Mouse (Mus musculus) E14TG2a.4 (cell line): ENCODE measurements around the gene Kif1bp.

ENCODE experiments used
- H3K27me3 ChIP-seq: 2 replicates; pipeline ENCODE4 v1.6.1; 2014; ENCODE audit warnings: low read length, control low read depth; ENCODE audit not compliant: insufficient read depth
- H3K36me3 ChIP-seq: 2 replicates; pipeline ENCODE4 v1.6.1; 2014; ENCODE audit warnings: low read length, control low read depth; ENCODE audit not compliant: insufficient read depth
- H3K4me1 ChIP-seq: replicated peaks from 2 replicates; pipeline ENCODE4 v1.6.1; 2014; ENCODE audit warnings: low read depth, low read length, control low read depth
- H3K4me3 ChIP-seq: replicated peaks from 2 replicates; pipeline ENCODE4 v1.5.1; 2014; ENCODE audit warnings: mild to moderate bottlenecking, low read length
- H3K9me3 ChIP-seq: 2 replicates; pipeline ENCODE4 v1.6.1; 2014; ENCODE audit warnings: low read length, control low read depth
- CTCF ChIP-seq: conservative IDR thresholded peaks from 2 replicates; pipeline ENCODE4 v1.5.1; 2014; ENCODE audit warnings: low read length
- NANOG ChIP-seq: IDR thresholded peaks from 2 replicates; pipeline ENCODE4 v1.6.1; 2014; ENCODE audit warnings: borderline replicate concordance, low read length, mixed read lengths
- POU5F1 ChIP-seq: IDR thresholded peaks from 2 replicates; pipeline ENCODE4 v1.6.1; 2014; ENCODE audit warnings: low read length, borderline replicate concordance

Kif1bp gene

DNA sequence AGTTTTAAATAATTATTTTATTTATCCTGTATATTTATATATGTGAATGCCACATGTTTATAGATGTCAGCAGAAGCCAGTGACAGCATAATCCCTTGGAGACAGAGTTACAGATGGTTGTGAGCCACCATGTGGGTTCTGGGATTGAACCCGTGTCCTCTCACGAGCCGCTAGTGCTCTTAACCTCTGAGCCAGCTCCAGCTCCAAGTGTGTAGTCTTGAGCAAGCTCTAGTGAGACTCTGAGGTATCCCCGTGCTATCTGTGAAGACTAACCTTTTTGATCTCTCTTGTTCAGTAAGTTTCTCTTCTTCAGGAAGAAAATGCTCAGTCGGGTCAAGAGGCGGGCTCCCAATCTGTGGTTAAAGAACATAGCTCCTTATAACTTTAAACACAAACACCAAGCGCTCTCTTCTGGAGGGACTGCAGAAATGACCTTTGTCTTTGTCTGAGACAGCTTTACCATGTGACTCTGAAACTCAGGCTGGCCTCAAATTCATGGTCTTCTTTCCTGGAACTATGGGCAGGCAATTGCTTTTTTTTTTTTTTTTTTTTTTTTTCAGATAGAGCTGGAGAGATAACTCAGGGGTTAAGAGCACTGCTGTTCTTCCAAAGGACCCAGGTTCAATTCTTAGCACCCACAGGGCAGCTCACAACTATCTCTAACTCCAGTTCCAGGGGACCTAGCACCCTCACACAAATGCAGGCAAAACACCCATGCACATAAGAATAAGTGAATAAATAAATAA is 8.0 kb downstream of the Kif1bp start:
- TF ChIP-seq NANOG = no peak
- no peak for TF ChIP-seq CTCF
- no peak for TF ChIP-seq POU5F1
- Histone ChIP-seq H3K27me3 (no peaks in the 10 kb centered on the region), H3K9me3 (no peaks in the 10 kb centered on the region), H3K4me3 (no peak overlapping the region), H3K4me1 (no peaks in the 10 kb centered on the region; the same call in 1 of the 2 replicates), H3K36me3 (peaks cover 85% of the 10 kb centered on the region)

DNA sequence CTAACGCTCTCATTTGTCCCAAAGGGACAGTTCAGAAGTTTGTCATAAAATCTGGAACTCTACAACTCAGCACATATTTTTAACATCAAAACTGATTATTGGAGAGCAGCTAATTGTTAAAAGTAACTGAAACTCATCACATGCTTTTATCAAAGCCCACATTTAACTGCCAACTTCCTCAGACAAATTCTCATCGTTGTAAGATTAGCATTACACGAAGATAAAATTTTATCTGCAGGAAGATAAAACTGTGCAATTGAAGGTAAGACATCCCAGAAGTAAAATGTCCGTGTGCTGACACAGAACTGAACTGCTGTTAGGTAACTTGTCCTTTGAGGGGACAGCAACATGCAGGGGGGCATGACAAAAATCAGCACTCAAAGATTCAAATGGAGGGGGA is 9.4 kb downstream of the Kif1bp start:
- no peaks in the 10 kb centered on the region; the same call in 1 of the 2 replicates for H3K4me1 ChIP-seq
- H3K9me3 ChIP-seq = no peaks in the 10 kb centered on the region
- H3K4me3 ChIP-seq = no peak overlapping the region
- TF ChIP-seq POU5F1 (no peak), NANOG (no peak), CTCF (no peak)
- no peaks in the 10 kb centered on the region for H3K27me3 ChIP-seq
- peaks cover 83% of the 10 kb centered on the region for H3K36me3 ChIP-seq

DNA sequence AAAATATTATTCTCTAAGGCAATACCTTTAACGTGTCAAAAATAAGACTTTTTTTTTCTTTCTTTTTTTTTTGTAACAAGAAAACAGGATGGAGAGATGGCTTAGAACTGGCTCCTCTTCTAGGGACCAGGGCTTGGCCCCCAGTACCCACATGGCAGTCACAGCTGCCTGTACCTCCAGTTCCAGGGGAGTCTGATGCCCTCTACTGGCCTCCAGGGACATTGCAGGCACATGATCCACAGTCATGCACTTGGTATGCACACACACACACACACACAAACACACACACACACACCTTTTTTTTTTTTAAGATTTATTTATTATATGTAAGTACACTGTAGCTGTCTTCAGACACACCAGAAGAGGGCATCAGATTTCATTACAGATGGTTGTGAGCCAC is 20.5 kb downstream of the Kif1bp start:
- Histone ChIP-seq H3K27me3 (no peaks in the 10 kb centered on the region), H3K4me3 (no peak overlapping the region), H3K9me3 (no peaks in the 10 kb centered on the region), H3K4me1 (peaks cover 7% of the 10 kb centered on the region), H3K36me3 (peaks cover 44% of the 10 kb centered on the region)
- TF ChIP-seq CTCF (peak; percentile 57), NANOG (no peak), POU5F1 (no peak)

DNA sequence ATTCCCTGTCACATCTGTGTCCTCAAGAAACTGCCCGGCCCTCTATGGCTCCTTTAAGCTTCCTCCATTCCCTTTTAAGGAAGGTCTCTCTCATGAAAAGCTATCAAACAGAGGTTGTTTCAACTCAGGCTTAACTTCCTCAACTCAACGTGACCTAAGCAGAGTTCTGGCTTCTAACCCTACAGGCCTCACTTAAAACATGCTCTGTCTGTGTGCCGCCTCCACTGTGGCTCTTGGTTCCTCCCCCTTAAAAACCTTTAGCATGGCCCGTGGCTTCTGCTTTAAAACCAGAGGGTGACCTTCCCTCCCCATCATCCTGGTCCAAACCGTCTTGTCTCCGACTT is 21.7 kb downstream of the Kif1bp start:
- no peak overlapping the region for H3K4me3 ChIP-seq
- H3K9me3 ChIP-seq = no peaks in the 10 kb centered on the region
- peaks cover 32% of the 10 kb centered on the region for H3K36me3 ChIP-seq
- TF ChIP-seq NANOG = no peak
- TF ChIP-seq POU5F1 = no peak
- TF ChIP-seq CTCF = no peak
- H3K4me1 ChIP-seq = peaks cover 7% of the 10 kb centered on the region
- H3K27me3 ChIP-seq = no peaks in the 10 kb centered on the region

DNA sequence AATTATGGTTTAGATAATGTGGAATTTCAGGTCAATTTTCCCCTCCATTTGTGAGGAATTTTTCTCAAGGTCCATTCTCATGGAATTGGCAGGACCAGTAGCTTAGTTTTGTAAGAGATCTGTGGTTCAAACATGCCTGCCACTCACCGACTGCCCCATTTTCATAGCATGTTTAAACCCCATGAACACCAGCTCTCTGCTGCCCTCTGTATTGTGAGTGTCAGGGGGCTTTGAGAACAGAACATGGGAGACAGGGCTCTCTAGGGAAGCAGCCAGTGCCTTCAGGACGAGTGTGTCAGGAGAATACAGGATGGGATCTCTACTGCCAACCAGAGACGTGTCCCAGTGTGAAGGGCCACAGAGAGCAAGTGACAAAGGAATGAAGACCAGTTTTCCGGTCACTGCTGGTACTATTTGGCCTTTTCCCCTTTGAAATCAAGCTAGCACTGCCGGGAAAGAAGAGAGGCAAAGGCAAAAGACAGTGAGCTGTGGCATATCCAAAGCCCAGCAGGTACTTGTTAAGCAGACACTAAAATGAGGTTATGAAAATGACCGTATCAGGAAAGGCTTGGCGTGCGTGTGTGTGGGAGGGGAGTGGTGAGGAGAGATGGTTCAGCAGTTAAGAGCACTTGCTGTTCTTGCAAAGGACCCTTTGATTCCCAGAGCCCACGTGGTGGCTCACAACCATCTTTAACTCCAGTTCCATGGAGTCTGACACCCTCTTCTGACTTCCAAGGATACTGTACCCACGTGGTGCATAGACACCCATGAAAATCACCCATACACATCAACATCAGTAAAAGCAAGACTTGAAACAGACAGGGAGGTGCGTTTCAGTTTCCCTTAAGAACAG is 22.3 kb downstream of the Kif1bp start:
- Histone ChIP-seq H3K4me3 (no peak overlapping the region), H3K4me1 (peaks cover 7% of the 10 kb centered on the region), H3K27me3 (no peaks in the 10 kb centered on the region), H3K9me3 (no peaks in the 10 kb centered on the region), H3K36me3 (peaks cover 28% of the 10 kb centered on the region)
- TF ChIP-seq CTCF = no peak
- TF ChIP-seq POU5F1 = no peak
- no peak for TF ChIP-seq NANOG

DNA sequence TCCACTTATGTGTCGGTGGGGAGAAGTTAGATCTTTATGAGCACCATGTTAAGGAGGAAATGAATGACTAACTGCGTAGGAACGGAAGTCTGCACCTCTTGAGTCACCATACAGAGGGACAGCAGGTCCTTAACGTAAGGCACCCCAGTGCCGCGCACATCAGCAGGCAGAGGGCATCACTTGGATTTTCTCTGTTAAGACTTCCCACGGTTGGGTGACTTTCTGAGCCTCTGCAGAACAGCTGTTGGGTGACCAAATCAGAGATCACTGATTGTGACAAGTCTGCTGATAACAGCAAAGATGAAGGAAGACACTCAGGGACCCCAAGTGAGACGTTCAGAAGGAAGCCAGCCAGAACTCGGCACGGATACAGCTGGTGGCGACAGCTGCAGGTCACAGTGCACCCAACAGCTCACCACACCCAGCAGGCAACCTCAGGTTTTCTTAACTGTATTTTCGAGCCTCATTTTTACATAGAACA is 24.6 kb downstream of the Kif1bp start:
- Histone ChIP-seq H3K4me1 (peaks cover 13% of the 10 kb centered on the region), H3K36me3 (peaks cover 6% of the 10 kb centered on the region), H3K9me3 (no peaks in the 10 kb centered on the region), H3K27me3 (0 out of 2 replicates have a peak, but pooled peaks cover 2% of the 10 kb centered on the region), H3K4me3 (no peak overlapping the region)
- TF ChIP-seq POU5F1 (no peak), NANOG (no peak), CTCF (no peak)

DNA sequence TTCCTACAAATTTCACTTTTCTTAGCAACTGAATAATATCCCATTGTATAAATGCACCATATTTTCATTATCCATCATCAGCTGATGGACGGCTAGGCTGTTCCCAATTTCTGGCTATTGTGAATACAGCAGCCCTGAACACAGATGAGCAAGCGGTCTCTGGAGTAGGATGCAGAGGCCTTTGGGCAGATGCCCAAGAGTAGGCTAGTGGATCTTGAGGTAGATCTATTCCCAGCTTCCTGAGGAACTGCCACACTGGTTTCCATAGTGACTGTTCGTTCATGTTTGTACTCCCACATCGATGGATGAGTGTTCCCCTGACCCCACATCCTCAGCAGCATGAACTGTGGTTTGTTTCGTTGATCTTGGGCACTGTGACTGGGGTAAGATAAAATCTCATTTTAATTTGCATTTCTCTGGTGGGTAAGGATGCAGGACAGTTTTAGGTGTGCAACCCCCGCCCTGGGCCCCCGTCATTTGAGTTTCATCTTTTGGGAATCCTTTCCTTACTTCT is 27.4 kb downstream of the Kif1bp start:
- H3K4me3 ChIP-seq = no peak overlapping the region
- H3K36me3 ChIP-seq = no peaks in the 10 kb centered on the region
- TF ChIP-seq POU5F1 (no peak), NANOG (no peak), CTCF (no peak)
- 0 out of 2 replicates have a peak, but pooled peaks cover 3% of the 10 kb centered on the region for H3K27me3 ChIP-seq
- H3K4me1 ChIP-seq = peaks cover 13% of the 10 kb centered on the region
- H3K9me3 ChIP-seq = no peaks in the 10 kb centered on the region

DNA sequence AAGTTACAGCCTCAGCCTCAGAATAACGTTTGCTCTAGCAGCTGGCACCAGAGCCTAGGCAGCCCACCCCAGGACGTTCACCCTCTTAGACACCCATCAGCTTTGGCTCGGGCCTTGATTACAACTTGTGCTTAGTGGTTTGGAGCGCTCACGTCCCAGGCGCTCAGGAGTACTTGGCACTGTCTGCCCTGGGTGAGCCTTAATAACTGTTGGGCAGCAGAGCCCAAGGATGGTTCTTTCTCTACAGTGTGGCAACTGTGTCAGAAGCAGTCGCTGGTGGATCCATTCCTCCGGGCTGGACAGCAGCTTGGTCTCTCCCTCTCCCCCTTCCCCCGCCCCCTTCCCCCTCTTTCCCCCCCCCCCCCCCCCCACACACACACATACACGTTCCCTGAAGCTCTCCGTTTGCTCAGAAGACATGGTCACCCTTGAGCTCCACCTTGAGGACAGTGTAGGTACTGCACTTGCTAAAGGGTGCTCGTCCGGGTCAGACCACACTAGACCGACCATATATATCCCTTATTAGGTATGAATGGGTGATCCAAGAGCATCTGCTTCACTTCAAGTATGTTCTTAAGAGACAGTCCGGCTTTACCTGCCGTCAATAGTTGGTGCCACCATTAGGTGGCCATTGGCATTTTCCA is 28.6 kb downstream of the Kif1bp start:
- Histone ChIP-seq H3K4me1 (peaks cover 13% of the 10 kb centered on the region), H3K9me3 (no peaks in the 10 kb centered on the region), H3K27me3 (0 out of 2 replicates have a peak, but pooled peaks cover 3% of the 10 kb centered on the region), H3K36me3 (no peaks in the 10 kb centered on the region), H3K4me3 (no peak overlapping the region)
- TF ChIP-seq CTCF (peak; percentile 83), NANOG (no peak), POU5F1 (no peak)
